Mouse (Mus musculus) testis, adult 2 months (tissue): ENCODE data around the gene Gprc6a.

Experiments used
- CTCF ChIP-seq: fragments of 200-500 bp; IDR thresholded peaks from 2 replicates; pipeline ENCODE4 v1.5.1; 2012; ENCODE audit warnings: low read depth, mild to moderate bottlenecking, inconsistent platforms, low read length, moderate library complexity; ENCODE audit not compliant: control insufficient read depth, insufficient read depth, insufficient replicate concordance
- POLR2A ChIP-seq: fragments of 200-500 bp; IDR thresholded peaks from 2 replicates; pipeline ENCODE4 v1.6.1; 2012; ENCODE audit warnings: low read depth, mild to moderate bottlenecking, inconsistent platforms, low read length, moderate library complexity; ENCODE audit not compliant: control insufficient read depth

DNA sequence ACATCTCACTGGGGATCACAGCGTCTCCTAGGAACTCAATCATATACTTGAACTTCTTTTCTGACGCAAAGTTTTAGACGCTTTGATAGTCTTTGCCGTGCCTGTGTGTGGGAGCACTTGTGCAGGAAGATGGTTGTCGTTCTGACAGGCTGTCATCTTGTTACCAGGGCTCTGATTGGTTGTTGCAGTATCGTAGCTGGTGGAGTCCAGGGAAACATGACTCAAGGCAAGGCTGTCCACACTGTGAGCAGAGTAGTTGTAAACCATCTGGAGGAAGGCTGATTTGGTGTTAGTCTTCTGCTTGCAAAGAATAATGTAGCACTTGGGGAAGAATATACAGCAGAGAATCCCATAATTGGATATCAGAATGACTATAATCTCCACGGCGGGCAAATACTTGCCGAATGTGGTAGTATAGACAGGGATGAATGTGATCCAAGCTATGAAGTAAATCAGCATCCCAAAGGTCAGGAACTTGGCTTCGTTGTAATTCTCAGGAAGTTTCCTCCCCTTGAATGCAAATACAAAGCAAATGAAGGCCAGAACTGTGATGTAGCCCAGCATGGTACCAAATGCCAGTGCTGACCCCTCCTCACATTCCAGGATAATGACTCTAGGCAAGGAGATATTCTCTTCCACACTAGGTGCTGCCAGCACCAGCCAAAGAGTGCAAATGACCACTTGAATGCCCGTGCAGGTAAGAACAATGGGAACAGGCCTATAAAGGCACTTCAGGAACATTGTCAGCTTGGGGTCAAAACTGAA is 16.3 kb downstream of the Gprc6a start:
- TF ChIP-seq POLR2A (no peak), CTCF (no peak)
